Mouse (Mus musculus): ENCODE results near the gene P2rx5. TPM values are rescaled to one million over a fixed set of nuclear protein-coding genes. Genes with fewer than 3 reads are reported as not detected.

The P2rx5 gene
- under 1 TPM; 0.24 to 0.76 TPM for total RNA-seq (2021)
- long read RNA-seq, experiment 1: 0 reads
- long read RNA-seq, experiment 2: 0 reads

DNA sequence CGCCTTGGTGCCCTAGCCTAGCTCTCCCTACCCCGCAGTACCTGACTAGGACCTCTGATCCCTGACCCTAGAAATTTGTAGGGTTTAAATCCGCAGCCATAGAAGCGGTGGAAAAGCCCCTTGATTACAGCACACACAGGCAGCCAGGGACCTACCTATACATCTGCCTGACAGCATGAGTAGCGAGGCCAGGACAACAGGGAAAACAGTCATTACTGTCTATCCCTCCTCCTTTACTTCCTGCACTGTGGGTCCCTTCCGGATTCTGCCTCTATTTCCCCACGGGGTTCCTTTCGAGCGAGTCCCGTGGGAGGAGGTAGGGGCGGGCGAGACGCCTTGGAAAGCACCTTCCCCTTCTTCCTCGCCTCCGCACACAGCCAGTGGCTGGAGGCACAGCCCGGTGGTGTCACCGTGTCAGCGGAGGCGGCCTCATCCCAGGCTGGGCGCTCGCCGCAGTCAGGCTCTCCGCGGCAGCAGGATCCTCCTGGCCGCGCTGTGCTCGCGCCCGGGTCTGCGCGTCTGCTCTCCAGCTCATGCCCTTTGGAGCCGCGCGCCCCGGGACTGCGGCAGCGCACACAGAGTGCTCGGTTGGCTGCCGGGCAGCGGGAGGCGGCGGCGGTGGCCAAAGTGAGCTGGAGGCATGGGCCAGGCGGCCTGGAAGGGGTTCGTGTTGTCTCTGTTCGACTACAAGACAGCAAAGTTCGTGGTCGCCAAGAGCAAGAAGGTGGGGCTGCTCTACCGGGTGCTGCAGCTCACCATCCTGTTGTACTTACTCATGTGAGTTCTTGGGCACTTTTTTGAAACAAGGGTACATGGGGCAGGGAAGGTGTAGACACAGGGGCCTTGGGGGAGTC is at the start of gene P2rx5:
Gene P2rx5 (plus strand): TSS at position 465 of the 854 bp plus-strand sequence.
- DNase-seq (ENCODE audit: low spot score in 2 of 2): no peak
- intact Hi-C loops (cut with DNase I): no loop called here

- DNase-seq (ENCODE audit: low spot score in 2 of 2): no peak
- intact Hi-C loops (cut with DNase I): no loop called here
Observed at GRCm38 (mm10) chr11:73111414-73111813, 48.8 kb upstream of the P2rx5 start.

GRCm38 (mm10) chr11:73126495-73126894 is 33.7 kb upstream of the P2rx5 start:
- intact Hi-C loops (cut with DNase I): no loop called here
- no peak for DNase-seq (ENCODE audit: low spot score in 2 of 2)

DNA sequence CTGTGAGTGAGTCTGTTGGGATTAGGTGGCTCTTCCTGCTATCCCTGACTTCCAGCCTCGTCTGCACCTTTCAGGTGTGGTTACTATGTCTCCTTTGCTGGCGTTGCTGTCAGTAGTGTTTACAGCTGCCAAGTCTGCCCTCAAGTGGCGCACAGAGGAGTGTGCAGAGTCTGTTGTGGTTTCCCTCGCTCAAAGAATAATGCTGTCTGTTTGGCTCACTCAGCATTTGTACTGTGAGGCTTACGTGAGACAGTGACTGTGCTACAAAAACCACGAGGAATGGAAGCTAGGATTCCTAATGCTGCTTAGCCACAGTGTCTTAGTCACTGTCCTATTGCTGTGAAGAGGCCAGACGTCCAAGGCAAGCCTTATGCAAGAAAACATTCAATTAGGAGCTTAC is 29.2 kb upstream of the P2rx5 start:
- DNase-seq (ENCODE audit: low spot score in 2 of 2): peak; percentile 30 to 46
- intact Hi-C loops (cut with DNase I): no loop called here

- intact Hi-C loops (cut with DNase I): no loop called here
- DNase-seq (ENCODE audit: low spot score in 2 of 2): no peak
Observed at GRCm38 (mm10) chr11:73132999-73133398, 27.2 kb upstream of the P2rx5 start.

- intact Hi-C loops (cut with DNase I): no loop called here
- no peak for DNase-seq (ENCODE audit: low spot score in 2 of 2)
Observed at GRCm38 (mm10) chr11:73134222-73134621, 26.0 kb upstream of the P2rx5 start.

DNA sequence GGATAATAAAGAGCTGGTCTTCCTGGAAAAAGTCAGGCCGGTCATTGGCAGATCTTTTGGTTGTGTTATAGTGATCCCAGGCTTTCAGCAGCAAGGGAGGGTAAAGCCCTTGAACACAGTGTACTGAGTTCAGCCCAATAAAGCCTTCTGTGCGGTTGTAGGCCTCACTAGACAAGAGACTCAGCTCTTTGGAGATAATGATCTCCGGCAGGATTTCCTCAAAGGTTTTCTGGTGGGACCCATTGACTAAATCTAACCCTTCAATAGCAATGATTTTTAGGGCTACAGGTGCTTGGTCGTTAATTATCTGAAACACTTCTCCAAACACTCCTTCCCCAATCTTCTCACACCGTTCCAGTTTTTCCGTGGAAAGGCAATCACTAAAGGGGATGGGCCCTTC is 23.6 kb upstream of the P2rx5 start:
- intact Hi-C loops (cut with DNase I): no loop called here
- no peak for DNase-seq (ENCODE audit: low spot score in 2 of 2)

DNA sequence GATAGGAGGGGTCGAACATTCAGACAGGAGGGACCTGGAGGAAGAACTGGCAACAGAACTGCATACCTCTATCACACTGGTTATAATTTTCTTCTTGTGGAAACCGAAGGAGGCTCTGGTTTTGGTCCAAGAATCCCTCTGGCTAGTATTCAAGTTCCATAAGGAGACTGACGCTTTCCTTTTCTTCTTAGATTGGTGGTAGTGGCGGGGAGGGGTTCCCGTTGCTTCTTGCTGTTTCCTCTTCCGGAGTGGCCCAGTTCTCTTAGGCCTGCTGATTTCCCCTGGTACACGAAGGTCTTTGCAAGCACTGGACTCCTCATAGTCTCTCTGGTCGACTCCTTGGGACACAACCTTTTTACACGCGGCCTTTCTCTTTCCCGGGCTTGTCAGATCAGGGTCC is 23.1 kb upstream of the P2rx5 start:
- intact Hi-C loops (cut with DNase I): no loop called here
- DNase-seq (ENCODE audit: low spot score in 2 of 2): no peak

GRCm38 (mm10) chr11:73137591-73138501 is 22.4 kb upstream of the P2rx5 start, which contains the start of gene Haspin:
TSS of gene Haspin (minus strand) at chr11:73138294.
- intact Hi-C loops (cut with DNase I): loop anchor here (1.0 to 2.0 kb wide), 2 partner anchors 143 to 1233 kb away; no protein-coding TSS in a partner anchor
- peak; percentile 89 for DNase-seq (ENCODE audit: low spot score in 2 of 2)

- no peak for DNase-seq (ENCODE audit: low spot score in 2 of 2)
- intact Hi-C loops (cut with DNase I): no loop called here
Observed at GRCm38 (mm10) chr11:73144261-73144681, 15.9 kb upstream of the P2rx5 start.

DNA sequence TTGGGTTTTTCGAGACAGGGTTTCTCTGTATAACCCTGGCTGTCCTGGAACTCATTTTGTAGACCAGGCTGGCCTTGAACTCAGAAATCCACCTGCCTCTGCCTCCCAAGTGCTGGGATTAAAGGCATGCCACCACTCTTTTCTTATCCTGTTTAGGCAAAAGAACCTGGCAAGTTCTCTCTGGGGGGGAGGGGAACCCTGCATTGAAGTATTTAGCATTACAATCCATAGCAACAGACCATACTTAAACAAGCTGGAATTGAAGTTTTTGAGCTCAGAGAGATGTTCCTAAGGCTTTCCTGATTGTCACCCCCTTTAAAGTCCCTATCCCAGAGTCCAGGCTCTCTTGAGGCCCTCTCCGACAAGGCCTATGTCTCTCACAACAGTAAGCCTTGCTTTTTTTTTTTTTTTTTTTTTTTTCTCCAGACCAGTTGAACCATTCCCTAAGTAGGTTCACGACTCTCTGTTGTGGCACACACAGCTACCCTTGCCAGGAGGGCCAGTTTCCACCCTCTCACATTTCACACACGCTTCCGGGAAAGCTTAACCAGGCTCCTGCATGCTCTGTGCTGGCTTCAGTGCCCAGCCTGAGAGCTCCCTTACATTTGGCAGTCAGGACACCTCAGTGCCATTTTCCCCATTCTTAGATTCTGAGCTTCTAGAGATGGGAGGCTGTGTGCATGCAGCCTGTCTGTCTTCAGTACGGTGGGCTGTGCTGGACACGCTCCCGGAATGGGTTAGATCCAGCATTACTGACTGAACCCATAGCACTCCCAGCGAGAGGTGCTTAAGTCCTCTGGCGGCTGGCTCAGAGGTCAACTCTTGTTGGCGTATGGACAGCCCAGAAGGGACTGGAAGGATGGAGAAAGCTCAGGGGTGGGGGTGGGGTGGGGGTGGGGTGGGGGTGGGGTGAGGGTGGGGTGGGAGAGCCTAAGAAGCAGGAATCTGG is 13.9 kb upstream of the P2rx5 start:
- DNase-seq (ENCODE audit: low spot score in 2 of 2): no peak
- intact Hi-C loops (cut with DNase I): no loop called here

- intact Hi-C loops (cut with DNase I): no loop called here
- DNase-seq (ENCODE audit: low spot score in 2 of 2): no peak
Observed at GRCm38 (mm10) chr11:73146975-73147365, 13.3 kb upstream of the P2rx5 start.

GRCm38 (mm10) chr11:73148209-73148608 is 12.0 kb upstream of the P2rx5 start:
- intact Hi-C loops (cut with DNase I): no loop called here

GRCm38 (mm10) chr11:73155071-73155470 is 5.2 kb upstream of the P2rx5 start:
- no peak for DNase-seq (ENCODE audit: low spot score in 2 of 2)

More at GRCm38 (mm10) chr11:73148209-73148608, 12.0 kb upstream of the P2rx5 start:
- no peak for DNase-seq (ENCODE audit: low spot score in 2 of 2)

GRCm38 (mm10) chr11:73160811-73161200 is 585 bp downstream of the P2rx5 start:
- intact Hi-C loops (cut with DNase I): no loop called here
- no peak for DNase-seq (ENCODE audit: low spot score in 2 of 2)

More at GRCm38 (mm10) chr11:73155071-73155470, 5.2 kb upstream of the P2rx5 start:
- intact Hi-C loops (cut with DNase I): no loop called here

GRCm38 (mm10) chr11:73161616-73162015 is 1.4 kb downstream of the P2rx5 start:
- intact Hi-C loops (cut with DNase I): no loop called here
- no peak for DNase-seq (ENCODE audit: low spot score in 2 of 2)

DNA sequence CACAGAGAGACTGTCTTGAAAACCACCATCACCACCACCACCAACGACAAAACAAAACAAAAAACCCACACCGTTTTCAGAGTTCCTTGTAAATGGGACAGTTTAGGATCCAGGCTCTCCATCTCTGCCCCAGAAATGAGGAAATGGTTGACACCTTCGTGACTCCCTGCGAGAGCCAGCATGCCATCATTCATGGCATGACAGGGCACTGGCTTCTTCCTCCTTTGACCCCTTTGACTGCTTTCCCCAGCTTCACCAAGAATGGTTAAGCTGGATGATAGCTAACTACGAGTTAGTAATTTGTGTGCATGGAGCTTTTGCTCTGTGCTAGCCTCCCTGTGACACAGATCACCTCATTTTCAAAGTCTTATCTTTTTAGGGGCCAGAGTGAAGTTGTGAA is 2.1 kb downstream of the P2rx5 start:
- DNase-seq (ENCODE audit: low spot score in 2 of 2): no peak
- intact Hi-C loops (cut with DNase I): no loop called here

- intact Hi-C loops (cut with DNase I): no loop called here
- no peak for DNase-seq (ENCODE audit: low spot score in 2 of 2)
Observed at GRCm38 (mm10) chr11:73168071-73168470, 7.8 kb downstream of the P2rx5 start.

- intact Hi-C loops (cut with DNase I): no loop called here
- DNase-seq (ENCODE audit: low spot score in 2 of 2): no peak
Observed at GRCm38 (mm10) chr11:73168576-73168975, 8.4 kb downstream of the P2rx5 start.

Data from left cerebral cortex, postnatal 14 days (tissue).